Mouse (Mus musculus) small intestine, adult 2 months (tissue): ENCODE results near the gene Inafm1. TPM values are rescaled to one million over a fixed set of nuclear protein-coding genes. Genes with fewer than 3 reads are reported as not detected.

ENCODE experiments used
- H3K27ac ChIP-seq: fragments of 200-500 bp; 2 replicates; pipeline ENCODE4 v1.5.1; 2012; ENCODE audit warnings: low read depth, low read length, control low read depth, inconsistent platforms; ENCODE audit not compliant: insufficient read depth
- H3K27me3 ChIP-seq: fragments of 200-500 bp; 2 replicates; pipeline ENCODE4 v1.6.1; 2012; ENCODE audit warnings: mild to moderate bottlenecking, moderate library complexity, low read length, inconsistent platforms; ENCODE audit not compliant: control insufficient read depth, insufficient read depth
- H3K36me3 ChIP-seq: fragments of 200-500 bp; 2 replicates; pipeline ENCODE4 v1.6.1; 2012; ENCODE audit warnings: mild to moderate bottlenecking, low read length, control low read depth, inconsistent platforms; ENCODE audit not compliant: control insufficient read depth, insufficient read depth
- H3K4me1 ChIP-seq: fragments of 200-500 bp; 2 replicates; pipeline ENCODE4 v1.6.1; 2012; ENCODE audit warnings: low read length, inconsistent platforms, mixed read lengths; ENCODE audit not compliant: control insufficient read depth, insufficient read depth, insufficient read length
- H3K4me3 ChIP-seq: fragments of 200-500 bp; 2 replicates; pipeline ENCODE4 v1.5.1; 2012; ENCODE audit warnings: low read depth, mild to moderate bottlenecking, control low read depth, inconsistent platforms, low read length, moderate library complexity
- CTCF ChIP-seq: fragments of 200-500 bp; IDR thresholded peaks from 2 replicates; pipeline ENCODE4 v1.5.1; 2012; ENCODE audit warnings: low read depth, mild to moderate bottlenecking, control low read depth, inconsistent platforms, low read length, moderate library complexity, mixed read lengths; ENCODE audit not compliant: insufficient replicate concordance, insufficient read length; ENCODE audit errors: extremely low read depth
- POLR2A ChIP-seq: fragments of 200-500 bp; IDR thresholded peaks from 2 replicates; pipeline ENCODE4 v1.6.1; 2012; ENCODE audit warnings: low read depth, mild to moderate bottlenecking, control low read depth, inconsistent platforms, low read length, moderate library complexity
- WGBS: fragments of 180-500 bp; shearing (Covaris S2); methylation state at CpG from one replicate; pipeline ENCODE4 v1.1.7; 2018; 5-methylcytosine and 5-hydroxymethylcytosine counted together
- polyA plus RNA-seq: library from polyadenylated mRNA; depleted of rRNA; stranded (reverse); fragments of >200 nt; gene quantifications from 2 replicates; pipeline ENCODE4 v1.2.3, GENCODE M21; 2012

Inafm1 gene
- polyA plus RNA-seq, 1 experiment: 121 TPM

GRCm38 (mm10) chr7:16296146-16296545 lies 22.7 kb upstream of the Inafm1 start:
- H3K27me3 ChIP-seq: peaks cover 9% of the 10 kb centered on the region
- H3K27ac ChIP-seq: peak overlapping the region; percentile 53
- TF ChIP-seq CTCF (no peak), POLR2A (no peak)
- H3K4me1 ChIP-seq: peaks cover 10% of the 10 kb centered on the region
- WGBS: 38% methylated on average over 2 of the region's 2 CpGs
- no peak overlapping the region for H3K4me3 ChIP-seq
- no peaks in the 10 kb centered on the region for H3K36me3 ChIP-seq

GRCm38 (mm10) chr7:16295321-16295900 lies 22.0 kb upstream of the Inafm1 start:
- peak overlapping the region; percentile 95 for H3K27ac ChIP-seq
- TF ChIP-seq CTCF (no peak), POLR2A (no peak)
- peaks cover 9% of the 10 kb centered on the region for H3K27me3 ChIP-seq
- WGBS: 2% methylated on average over 41 of the region's 41 CpGs
- H3K36me3 ChIP-seq: no peaks in the 10 kb centered on the region
- peak overlapping the region; percentile 75 for H3K4me3 ChIP-seq
- H3K4me1 ChIP-seq: peaks cover 10% of the 10 kb centered on the region

DNA sequence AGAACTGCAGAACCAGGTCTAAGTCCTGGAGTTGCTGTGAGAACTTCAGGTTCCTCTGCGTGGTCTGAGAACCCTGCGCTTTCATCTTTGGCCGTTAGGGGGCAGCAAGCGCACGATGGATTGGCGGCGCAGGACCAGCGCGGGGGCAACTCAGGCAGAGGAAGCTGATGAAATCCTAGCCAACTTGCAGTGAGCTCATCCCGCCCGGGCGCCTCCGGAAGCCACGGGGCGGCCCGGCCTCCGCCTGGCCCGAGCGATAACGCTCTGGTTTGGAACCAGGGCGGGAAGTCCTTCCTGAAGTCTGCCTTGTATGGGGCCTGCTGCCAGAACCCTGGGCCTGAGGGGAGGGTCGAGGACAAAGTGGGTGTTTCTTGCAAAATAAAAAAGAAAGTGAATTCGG lies 21.4 kb upstream of the Inafm1 start:
- no peaks in the 10 kb centered on the region for H3K36me3 ChIP-seq
- H3K27ac ChIP-seq: peak overlapping the region; percentile 95
- under 1% methylated on average over 23 of the region's 23 CpGs for WGBS
- peaks cover 9% of the 10 kb centered on the region for H3K4me1 ChIP-seq
- H3K4me3 ChIP-seq: peak overlapping the region; percentile 75
- TF ChIP-seq CTCF: peak; percentile 91
- peak; percentile 41; the same call in 1 of the 2 replicates for TF ChIP-seq POLR2A
- peaks cover 4% of the 10 kb centered on the region for H3K27me3 ChIP-seq

GRCm38 (mm10) chr7:16294346-16294745 lies 20.9 kb upstream of the Inafm1 start:
- TF ChIP-seq CTCF (no peak), POLR2A (no peak)
- H3K4me1 ChIP-seq: peaks cover 5% of the 10 kb centered on the region
- H3K4me3 ChIP-seq: no peak overlapping the region
- no peak overlapping the region for H3K27ac ChIP-seq
- 19% methylated on average over 4 of the region's 4 CpGs for WGBS
- H3K36me3 ChIP-seq: no peaks in the 10 kb centered on the region
- H3K27me3 ChIP-seq: no peaks in the 10 kb centered on the region

DNA sequence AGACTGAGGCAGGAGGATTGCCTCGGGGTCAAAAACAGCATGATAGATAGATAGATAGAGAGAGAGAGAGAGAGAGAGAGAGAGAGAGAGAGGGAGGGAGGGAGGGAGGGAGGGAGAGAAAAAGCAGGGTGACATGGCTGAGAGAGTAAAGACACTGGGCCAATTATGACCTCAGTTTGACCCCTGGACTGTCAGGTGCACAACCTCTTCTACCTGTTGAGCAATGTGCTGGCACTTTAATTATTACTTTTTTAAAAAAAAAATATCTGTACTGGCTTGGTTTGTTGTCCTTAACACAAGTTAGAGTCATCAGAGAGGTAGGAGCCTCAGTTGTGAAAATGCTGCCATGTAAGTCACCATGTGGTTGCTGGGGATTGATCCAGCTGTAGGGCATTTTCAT lies 14.4 kb upstream of the Inafm1 start:
- Histone ChIP-seq H3K4me1 (no peaks in the 10 kb centered on the region), H3K4me3 (no peak overlapping the region), H3K27me3 (no peaks in the 10 kb centered on the region), H3K27ac (no peak overlapping the region), H3K36me3 (peaks cover 15% of the 10 kb centered on the region)
- TF ChIP-seq CTCF (no peak), POLR2A (no peak)
- 45% methylated on average over 1 of the region's 1 CpGs for WGBS

- peaks cover 22% of the 10 kb centered on the region for H3K36me3 ChIP-seq
- no peaks in the 10 kb centered on the region for H3K27me3 ChIP-seq
- no peaks in the 10 kb centered on the region for H3K4me1 ChIP-seq
- WGBS: 64% methylated on average over 2 of the region's 2 CpGs
- peak overlapping the region; percentile 52; the same call in 1 of the 2 replicates for H3K27ac ChIP-seq
- peak overlapping the region; percentile 76; the same call in 1 of the 2 replicates for H3K4me3 ChIP-seq
- no peak for TF ChIP-seq CTCF
- no peak for TF ChIP-seq POLR2A
Observed at GRCm38 (mm10) chr7:16287016-16287415, 13.6 kb upstream of the Inafm1 start.

DNA sequence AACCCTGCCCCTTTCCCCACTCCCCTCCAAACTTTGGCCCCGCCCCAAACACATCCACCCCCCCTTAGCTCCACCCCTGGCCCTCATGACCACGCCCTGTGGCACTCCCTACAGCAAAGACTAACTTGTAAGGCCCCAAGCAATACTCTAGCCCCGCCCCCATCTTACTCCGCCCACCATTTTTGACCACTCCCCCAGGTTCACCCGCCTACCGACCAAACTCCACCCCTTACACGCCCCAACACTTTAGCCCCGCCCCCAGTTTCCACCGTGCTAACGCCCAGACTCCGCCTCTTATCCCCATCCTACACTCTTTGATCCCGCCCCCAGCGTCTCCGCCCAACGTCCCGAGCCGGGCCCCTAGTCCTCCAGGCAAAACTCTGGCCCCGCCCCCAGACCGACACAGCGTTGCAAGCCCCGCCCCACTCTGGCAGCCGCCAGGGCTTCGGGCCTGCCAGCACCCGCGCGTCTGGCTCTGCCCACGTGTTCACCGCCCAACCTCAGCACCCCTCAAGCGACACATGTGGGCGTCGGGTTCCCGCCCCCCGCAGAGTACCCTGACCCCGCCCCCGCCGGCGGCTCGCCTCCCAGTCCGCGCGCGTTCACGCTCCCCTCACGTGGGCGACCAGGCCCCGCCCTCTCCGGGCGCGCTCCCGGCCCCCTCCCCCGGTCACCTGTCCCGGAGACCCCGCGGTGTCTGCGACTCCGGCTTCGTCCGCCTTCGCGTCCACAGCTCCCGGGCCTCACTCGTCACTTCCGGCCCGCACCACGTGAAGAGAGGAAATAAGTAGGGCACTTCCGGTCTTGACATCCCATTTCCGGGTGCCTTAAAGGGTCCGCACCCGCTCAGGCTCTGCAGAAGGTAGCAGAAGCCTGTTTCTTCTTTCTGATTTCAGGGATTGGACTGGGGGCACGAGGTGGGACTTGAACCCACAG lies 12.9 kb upstream of the Inafm1 start, which contains the start of gene Ccdc9:
Gene Ccdc9 (minus strand): TSS at position 770 of the 936 bp plus-strand sequence.
- no peaks in the 10 kb centered on the region for H3K4me1 ChIP-seq
- H3K36me3 ChIP-seq: peaks cover 28% of the 10 kb centered on the region
- TF ChIP-seq CTCF: no peak
- no peak; the same call in none of the 2 replicates for TF ChIP-seq POLR2A
- peak within 1 kb of the TSS; percentile 76 for H3K4me3 ChIP-seq
- WGBS: 2% methylated on average over 70 of the region's 70 CpGs
- H3K27ac ChIP-seq: peak within 1 kb of the TSS; percentile 56
- H3K27me3 ChIP-seq: no peaks in the 10 kb centered on the region
